Mouse (Mus musculus) testis, postnatal 14 days (tissue): ENCODE results near the gene Pacrg.
A peak's percentile ranks its signal among the peaks of the same experiment; 100 is the strongest.

Source experiments
- DNase-seq: peaks from one replicate; pipeline ENCODE4 v3.0.0; 2021; ENCODE audit warnings: low spot score

Gene Pacrg

DNA sequence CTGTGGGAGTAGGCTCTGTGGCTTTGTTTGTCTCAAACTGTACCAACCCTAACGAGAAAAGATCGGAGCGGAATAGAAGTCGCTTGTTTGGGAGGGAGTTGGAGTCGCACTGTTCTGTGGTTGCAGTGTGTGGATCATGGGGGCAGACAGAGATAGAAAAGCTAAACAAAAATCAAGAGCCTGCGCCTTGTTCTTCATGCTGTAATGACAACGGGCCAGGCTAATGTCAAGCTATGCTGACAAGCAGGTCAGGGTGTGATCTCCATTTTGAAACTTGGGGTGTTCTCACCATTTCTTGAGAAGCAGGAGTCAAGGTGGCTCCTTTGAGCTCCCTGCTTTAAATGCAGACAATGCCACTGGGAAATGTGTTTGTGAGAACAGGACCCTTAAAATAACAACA is 433.8 kb downstream of the Pacrg start:
- DNase-seq: no peak

DNA sequence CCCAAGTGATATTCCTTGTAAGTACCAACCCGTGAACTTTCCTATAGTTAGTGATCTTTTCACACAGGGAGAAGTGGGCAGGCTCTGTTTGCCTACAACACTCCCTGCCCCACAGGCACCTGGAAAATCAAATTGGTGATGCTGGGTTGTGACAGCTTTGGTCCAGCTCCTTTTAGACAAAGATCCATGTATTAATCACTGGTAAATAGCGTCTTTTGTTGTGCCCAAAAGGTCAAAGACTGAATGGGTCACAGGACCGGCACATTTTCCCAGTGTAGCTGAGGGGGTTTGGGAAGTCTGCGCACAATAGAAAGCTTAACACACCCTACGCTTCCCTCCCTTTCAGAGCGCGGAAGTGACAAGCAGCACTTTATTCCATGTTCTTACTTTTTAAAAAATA is 434.2 kb downstream of the Pacrg start:
- DNase-seq: no peak

DNA sequence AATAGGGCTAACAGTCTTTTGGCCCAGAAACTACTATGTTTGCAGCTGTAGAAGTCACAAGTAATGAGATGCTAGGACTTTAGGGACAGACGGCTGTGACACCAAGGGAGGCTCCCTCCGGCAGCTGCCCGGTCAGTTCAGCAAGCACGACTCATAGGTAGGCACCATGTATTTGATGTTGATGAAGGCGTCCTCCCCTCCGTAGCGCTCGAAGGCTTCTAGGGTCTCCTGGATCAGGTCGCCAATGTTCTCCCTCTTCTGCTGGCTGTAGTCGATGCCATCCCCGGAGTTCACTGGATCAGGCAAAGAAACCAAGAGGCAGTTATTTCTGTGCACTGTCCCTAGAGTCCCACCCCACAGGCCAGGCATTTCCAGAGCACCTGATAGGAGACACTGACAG is 436.9 kb downstream of the Pacrg start:
- no peak for DNase-seq

DNA sequence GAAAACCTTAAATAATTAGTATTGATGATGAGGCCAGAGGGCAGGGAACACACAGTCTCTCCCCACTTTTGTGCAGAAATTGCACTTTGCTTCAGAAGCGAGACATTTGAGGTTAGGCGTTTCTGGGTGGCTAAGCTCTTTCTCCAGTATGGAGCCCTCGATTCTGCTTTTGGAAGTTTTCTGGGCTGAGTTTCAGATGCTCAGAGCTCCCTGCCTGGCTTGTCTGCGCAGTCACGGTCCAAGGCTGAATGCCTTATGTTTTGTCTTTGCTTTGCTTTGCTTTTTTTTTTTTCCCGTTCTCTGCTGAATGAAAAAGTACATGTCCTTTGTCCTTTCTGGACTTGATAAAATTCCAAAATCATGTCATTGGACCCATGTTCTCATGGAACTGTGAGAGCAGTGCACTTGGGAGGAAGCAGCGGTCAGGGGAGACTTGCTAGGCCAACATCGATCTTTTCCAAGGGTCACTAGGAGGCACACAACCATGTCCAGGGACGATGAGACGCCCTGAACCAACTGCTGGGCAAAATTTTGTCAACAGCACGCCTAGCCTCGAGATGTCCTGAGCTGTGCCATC is 438.0 kb downstream of the Pacrg start:
- no peak for DNase-seq

DNA sequence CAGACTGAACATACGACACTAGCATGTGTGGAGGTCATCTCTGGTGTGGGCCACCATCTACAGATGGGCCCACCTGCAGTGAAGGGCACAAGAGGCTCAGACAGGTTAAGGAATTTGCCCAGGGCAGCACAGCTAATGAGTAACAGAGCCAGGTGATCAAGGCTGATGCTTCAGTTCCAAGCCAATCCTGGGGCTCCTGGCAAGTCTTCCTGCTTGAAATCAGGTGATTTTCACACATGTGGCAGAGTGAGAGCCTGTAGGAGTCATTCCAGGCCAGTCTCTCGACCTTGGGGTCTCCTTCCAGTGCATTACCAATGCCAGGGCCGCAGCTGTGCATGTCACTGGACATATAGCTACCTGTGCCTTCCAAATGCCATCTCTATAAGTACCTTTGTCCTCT is 438.6 kb downstream of the Pacrg start:
- no peak for DNase-seq

DNA sequence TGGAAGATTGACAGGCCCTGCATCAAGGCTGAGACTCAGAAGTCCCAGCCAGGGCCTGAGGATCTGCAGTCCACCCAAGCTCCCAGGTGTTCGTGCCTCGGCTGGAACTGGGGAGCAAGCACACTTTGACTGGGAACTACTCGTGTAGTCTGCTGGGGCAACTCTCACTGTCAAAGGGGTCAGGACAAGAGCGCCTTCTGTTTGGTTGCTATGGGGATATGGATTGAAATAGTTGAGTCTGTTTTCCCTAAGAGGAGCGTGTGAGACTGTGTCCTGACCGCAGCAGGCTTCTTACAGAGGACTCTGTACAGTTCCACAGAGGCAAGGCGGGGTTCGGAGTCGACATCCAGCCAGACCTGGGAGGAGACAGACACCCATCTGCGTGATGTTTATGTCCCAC is 440.4 kb downstream of the Pacrg start:
- DNase-seq: no peak

DNA sequence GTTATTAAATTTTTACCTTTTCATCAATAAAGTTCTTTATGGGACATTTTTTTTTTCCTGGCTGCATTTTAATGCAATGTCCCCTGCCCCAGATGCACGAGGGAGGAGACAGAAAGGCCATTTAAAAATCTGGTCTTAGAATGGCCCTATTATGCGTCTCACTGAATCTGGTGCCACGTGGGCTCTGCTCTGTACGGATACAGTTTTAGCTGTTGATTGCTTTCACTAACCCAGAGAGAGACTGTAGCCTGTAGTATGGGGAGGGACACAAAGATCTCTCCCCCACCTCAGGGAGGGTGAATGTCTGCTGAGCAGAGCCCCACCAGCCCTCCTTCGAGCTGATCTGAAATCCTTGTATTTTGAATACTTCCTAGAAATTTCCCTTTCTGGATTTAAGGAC is 441.2 kb downstream of the Pacrg start:
- DNase-seq: no peak

DNA sequence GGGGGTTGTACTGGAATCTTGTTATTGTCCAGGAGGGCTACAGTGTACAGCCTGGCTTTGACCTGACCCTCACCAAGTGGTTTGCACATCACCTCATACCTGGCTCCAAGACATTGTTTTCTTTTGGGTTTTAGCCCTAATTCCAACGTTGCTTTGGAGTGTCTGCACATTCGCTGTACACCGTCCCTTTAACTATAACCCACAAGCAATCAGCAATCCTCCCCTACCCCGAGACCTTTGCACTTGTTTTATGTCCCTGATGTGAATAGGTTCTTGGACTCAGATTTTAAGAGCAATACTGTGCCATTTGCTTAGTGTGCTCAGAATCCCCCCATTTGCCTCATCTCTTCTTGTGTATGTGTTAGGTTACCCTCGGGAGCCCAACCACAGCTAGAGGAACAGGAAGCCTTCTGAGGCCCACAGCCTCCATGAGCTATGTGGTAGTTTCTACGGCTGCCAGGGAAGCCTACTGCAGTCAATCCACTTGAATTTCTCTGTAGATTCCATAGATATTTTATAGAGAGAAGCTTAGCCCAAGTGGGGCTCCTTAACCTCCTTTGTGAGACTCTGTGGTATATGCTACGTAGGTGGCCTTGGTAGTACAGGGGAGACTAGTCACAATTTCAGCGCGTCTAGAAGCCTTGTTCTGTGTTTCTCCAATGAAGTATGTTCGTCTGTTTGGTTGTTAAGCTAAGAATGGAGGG is 442.0 kb downstream of the Pacrg start:
- DNase-seq: no peak

DNA sequence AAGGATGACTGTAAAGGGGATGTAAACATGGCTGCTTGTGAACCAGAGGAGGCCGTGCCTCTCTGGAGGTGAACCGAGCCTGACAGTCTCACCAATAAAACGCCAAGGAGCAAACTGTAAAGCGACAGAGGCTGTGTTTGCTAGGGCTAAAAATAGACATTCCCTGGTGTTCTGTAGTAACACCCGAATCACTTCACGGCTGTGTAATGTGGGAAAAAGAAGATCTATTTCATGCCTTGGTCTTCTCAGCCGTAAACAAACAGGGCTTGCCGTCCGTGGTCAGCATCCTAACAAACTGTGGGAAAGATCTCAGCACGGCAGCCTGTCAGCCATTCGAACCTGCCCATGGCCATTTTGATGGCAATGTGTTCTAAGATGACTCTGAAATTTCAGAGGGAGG is 442.8 kb downstream of the Pacrg start:
- DNase-seq: no peak

DNA sequence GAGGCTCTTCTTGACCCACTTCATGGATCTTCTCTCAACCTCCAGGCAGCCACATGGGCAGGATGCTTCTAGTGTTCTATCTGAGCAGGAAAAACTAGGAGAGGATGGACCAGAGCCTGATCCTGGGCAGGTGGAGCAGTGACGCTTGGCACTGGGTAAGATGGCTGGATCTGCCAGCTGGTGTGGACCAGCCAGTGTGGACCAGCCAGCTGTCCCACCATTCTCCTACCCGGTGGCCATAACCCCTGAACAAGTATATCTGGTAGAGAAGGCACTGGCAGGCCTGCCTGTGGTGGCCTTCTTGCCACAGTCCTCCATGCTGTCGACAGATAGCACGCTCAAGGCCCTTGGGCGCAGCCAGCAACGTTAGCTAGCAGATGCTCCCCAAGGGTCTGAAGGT is 443.2 kb downstream of the Pacrg start:
- no peak for DNase-seq

DNA sequence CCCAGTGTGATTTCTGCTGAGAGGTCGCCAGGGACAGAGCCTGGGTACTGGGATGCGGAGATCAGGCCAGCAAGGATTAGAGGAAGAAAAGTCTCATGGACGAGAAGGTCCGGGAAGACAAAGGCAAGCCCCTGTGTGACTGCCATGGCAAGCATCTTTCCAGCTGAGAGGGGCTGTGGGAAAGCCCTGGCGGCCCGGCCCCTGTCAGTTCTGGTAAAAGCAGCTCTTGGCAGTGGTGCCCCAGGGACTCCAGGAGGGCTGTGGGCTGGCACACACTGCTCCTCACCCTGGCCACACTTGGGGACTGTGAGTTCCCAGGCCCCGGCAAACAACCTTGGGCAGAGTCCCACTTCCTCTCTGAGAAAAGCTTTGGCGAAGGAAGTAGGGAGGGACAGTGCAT is 445.3 kb downstream of the Pacrg start:
- DNase-seq: peak; percentile 36

DNA sequence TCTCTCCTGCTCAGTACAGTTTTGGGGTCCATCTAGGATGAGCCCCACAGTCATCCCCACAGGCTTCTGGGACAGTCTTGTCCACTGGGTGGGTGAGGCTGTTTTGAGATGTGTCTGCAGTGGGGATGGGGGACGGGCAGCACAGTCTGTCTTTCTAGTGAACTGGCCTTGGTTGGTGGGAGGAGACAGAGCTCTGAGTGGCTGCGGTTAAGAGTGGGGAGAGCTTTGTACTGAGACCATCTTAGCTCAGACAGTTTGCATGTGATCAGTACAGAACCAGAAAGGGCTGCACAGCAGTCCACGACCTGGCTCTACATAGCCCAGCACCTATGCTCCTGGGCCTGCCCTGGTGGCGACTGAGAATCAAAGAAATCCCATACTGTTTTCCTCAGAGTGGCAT is 446.3 kb downstream of the Pacrg start:
- DNase-seq: no peak

DNA sequence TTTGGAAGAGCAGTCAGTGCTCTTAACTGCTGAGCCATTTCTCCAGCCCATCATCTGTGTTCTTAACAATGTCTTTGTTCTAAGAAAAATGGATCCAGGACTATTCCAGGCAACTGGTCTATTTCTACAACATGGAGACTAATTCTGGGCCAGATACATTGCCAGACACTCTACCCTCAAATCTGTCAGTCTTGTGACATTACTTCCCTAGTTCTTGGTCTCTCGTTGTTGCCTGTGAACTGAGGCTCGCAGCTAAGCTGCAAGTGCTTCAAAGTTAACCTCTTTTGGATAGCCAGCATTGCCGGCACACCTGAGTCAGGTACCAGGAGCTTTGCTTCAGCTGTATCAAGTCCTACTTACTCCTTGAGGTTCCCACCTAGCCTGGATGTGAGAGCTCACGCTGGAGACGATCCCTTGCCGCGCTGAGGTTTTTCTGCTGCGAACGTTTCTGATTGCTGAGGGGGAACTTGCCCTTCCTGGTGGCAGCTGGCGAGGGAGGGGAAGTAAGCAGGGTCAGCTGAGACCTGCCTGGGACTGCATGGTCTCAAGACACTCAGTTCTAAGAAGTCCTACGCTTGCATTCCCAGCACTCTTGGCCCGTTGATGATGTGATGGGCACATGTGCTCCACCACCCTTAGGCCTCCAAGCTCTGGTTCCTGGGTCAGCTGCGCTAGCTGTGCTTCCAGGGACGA is 447.6 kb downstream of the Pacrg start:
- no peak for DNase-seq

DNA sequence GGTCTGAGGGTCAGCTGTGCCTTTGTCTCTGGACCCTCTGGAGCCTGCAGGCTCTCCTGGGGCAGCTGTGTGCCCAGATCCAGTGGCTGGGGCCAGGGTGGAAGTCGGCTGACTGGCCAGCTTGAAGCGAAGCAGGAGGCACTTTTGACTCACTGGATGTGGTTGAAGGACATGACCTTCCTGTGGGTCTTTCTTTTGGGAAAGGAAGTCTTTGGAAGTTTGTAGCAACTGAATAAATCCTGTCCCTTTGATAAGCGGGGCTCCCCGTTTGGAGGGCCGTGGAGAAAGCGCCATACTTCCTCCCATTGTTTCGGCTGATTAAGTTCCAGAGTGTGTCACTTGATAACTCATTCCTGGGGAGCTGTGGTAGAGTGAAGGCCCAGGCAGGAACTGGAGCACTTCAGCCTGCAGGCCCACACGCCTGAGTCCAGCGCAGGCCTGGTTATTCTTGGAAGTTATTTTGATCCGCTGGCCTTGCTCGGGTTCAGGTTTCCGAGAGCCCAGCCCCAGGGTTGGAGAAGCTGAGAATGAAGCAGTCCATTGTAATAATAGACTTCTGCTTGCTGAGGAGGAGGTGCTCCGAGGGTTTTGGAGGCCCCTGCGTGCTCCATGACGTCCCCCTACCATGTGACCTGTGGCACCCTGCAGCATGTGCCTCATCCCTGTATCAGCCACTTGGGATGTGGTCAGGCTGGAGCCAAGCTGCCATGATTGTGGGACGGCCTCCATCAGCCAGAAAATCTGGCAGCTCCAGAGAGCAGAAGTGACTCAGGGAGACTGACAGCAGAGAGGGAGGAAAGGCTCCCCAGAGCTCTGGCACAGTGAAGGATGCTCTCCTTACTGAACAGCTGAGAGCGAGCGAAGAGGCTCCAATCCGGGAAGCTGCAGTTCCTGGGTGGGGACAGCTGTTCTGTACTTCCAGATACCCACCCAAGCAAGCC is 449.6 kb downstream of the Pacrg start:
- no peak for DNase-seq

DNA sequence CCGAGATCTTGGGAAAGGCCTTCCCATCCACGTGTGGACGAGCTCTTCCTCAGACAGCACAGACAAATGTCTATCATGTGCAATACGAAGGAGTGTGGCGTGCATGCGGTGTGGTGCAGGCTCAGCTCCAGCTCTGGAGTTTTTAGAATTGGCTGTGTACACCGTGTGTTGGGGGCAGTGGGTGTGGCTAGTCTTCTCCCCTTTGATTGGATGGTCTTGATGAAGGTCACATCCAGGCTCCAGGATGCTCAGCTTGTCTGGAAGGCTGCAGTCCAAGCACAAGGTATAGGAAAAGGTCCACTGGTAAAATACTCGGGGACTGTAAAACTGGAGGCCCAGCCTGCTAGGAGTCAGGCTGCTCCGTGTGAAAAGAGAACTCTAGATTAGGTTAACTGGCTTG is 450.4 kb downstream of the Pacrg start:
- DNase-seq: no peak

DNA sequence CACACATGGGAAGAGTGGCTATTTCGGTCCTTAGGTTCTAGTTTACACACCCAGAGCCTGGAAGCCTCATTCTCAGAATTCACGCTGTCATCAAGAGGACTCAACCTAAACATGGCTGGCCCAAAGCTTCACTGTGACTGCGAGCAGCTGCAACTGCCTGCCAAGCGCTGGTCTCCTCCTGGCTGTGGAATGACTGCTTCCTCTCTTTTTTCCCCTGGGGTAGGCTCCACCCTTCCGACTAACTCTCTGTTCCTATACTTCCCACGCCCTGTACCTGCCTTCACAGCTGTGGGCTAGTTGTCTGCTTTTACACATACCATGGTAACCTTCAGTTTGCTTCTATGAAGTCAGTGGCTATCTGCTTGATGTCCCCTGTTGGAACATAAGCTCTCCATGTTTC is 453.6 kb downstream of the Pacrg start:
- DNase-seq: no peak

DNA sequence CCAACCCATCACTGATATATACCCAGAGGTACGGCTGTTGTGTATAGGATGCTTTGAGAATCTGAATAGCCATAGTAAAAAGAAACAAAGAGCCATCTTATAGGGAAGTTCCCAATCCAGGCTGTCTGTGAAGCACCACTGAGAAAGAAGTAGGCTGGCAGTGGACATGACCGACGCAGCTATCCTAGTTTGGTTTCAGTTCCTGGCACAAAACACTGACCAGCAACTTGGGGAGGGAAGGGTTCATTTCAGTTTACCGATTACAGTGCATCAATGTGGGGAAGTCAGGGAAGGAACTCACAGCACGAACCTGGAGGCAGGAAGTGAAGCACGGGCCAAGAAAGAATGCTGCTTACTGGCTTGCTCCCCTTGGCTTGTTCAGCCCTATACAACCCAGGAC is 456.7 kb downstream of the Pacrg start:
- DNase-seq: no peak

DNA sequence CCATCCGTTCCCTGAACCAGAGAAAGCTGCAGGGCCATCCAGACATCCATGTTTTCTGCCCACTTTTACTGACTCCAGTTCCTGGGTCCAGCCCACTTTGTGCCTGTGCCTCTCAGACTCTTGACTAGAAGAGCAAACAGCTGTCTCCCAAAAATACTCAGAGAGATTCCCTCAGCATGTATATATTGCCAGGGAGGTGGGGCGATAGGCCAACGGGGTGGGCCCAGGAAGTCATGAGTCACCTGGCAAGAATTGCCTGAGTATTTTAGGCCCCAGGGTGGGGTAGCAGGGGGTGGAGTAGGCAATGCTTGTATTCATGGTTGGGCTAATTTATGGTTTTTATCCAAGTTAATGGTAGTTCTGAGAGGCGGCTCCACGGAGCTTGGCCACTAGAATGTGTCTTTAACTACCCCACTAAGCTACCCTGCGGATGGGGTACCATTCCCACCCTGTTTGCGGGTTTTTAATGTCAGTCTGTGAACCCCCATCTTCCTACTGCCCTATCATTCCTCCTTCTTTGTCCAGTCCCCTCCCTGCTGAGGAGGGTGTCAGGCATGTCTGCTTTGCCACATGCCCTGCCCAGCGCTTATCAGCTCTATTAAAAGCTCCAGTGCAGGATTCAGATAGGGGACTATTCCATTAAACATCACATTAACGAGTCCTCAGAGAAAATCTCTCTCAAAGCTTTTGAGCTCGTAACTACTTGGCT is 461.5 kb downstream of the Pacrg start:
- no peak for DNase-seq

DNA sequence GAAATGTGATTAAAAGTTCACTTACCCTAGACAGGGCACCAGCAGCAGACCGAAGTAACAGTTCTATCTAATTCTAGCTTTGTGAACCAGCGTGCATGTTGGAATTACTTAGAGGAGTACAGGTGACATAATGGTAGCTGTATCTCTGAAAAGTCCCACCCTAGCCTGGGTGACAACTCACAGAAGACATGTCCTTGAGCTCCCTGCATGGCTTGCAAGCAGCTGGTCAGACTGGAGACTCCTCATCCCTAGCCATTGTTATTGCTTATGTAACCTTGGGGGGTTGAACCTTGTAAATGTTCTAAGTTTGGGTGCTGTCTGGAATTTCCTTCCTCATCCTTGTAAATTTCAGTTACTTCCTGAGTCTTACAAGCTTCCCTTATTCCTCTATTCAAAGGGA is 462.5 kb downstream of the Pacrg start:
- no peak for DNase-seq

DNA sequence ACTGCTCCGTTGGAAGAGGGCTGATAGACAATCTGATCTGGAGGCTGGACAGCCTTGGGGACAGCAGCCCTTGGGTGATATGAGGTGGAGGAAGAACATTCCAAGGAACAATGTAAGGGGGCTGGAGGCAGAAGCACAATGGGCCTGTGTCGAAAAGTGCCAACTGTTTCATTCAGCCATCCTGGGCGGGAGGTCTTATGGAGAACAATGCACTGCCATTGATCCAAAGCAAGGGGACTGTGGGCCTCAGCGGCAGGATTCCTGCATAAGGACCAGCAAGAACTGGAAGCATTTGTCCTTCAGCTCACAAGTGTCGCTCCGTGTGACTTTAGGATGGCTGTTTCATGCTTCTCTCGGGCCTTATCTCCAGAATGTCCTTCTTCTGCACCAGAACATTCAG is 465.8 kb downstream of the Pacrg start:
- peak; percentile 30 for DNase-seq

DNA sequence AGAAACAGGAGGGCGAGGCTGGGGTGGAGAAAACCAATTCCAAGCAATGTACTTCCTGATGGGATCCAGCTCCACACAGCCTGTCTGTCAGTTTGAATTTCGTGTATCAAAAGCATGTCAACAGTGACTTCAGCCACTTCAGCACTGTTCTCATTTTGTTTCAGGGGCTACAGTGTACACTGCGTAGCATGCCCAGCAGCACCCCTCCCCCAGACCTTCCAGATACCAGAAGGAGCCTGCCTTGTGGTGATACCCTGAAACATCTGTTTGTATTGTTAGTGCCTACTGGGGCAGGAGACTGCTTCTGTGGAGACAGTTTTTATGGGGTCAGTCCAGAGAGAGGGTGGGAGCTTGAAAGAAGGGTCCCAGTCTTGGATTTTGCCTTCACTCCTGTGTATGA is 466.4 kb downstream of the Pacrg start:
- DNase-seq: no peak
